Mouse (Mus musculus): ENCODE measurements around the gene Oas1h.
"Not testable (repeated sequence)": the region's sequence is repeated elsewhere in the genome, so short reads cannot be mapped to it uniquely, and the experiment has no call there.

The Oas1h gene

GRCm38 (mm10) chr5:120887413-120887812, 26.2 kb downstream of the Oas1h start, which contains the start of gene Oas1g:
Gene Oas1g, minus strand, starts transcription at chr5:120887613.
- DNase-seq, result not testable (repeated sequence)

GRCm38 (mm10) chr5:120887831-120888230, 26.6 kb downstream of the Oas1h start:
- DNase-seq, result no peak

GRCm38 (mm10) chr5:120888294-120888815, 27.1 kb downstream of the Oas1h start:
- not testable (repeated sequence) for DNase-seq

GRCm38 (mm10) chr5:120890026-120890425, 28.8 kb downstream of the Oas1h start:
- no peak for DNase-seq

GRCm38 (mm10) chr5:120890991-120891390, 29.8 kb downstream of the Oas1h start:
- DNase-seq, result no peak

GRCm38 (mm10) chr5:120891566-120892242, 30.5 kb downstream of the Oas1h start:
- DNase-seq, result not testable (repeated sequence)

GRCm38 (mm10) chr5:120892243-120892660, 31.0 kb downstream of the Oas1h start:
- no peak for DNase-seq

- DNase-seq, result not testable (repeated sequence)
These were observed 32.6 kb downstream of the Oas1h start for GRCm38 (mm10) chr5:120893866-120894265.

GRCm38 (mm10) chr5:120894692-120895091, 33.5 kb downstream of the Oas1h start:
- not testable (repeated sequence) for DNase-seq

GRCm38 (mm10) chr5:120895231-120895900, 34.1 kb downstream of the Oas1h start:
- no peak for DNase-seq

- DNase-seq, result no peak
These were observed 37.1 kb downstream of the Oas1h start for GRCm38 (mm10) chr5:120898307-120898706.

- no peak for DNase-seq
These were observed 37.5 kb downstream of the Oas1h start for GRCm38 (mm10) chr5:120898726-120899125.

GRCm38 (mm10) chr5:120900666-120901065, 39.4 kb downstream of the Oas1h start:
- DNase-seq, result no peak

GRCm38 (mm10) chr5:120902056-120902455, 40.8 kb downstream of the Oas1h start:
- DNase-seq, result no peak

- not testable (repeated sequence) for DNase-seq
These were observed 45.8 kb downstream of the Oas1h start, which contains the start of gene Oas1a for GRCm38 (mm10) chr5:120906791-120907733. Gene Oas1a, minus strand, starts transcription at chr5:120907521.

GRCm38 (mm10) chr5:120908196-120908920, 47.1 kb downstream of the Oas1h start:
- no peak for DNase-seq

GRCm38 (mm10) chr5:120914204-120914603, 53.0 kb downstream of the Oas1h start, which contains the start of gene Oas1d:
Gene Oas1d, plus strand, starts transcription at chr5:120914536.
- DNase-seq, result not testable (repeated sequence)

- not testable (repeated sequence) for DNase-seq
These were observed 58.1 kb downstream of the Oas1h start for GRCm38 (mm10) chr5:120919156-120919935.

- DNase-seq, result no peak
These were observed 59.1 kb downstream of the Oas1h start for GRCm38 (mm10) chr5:120920296-120920695.

Data from kidney, postnatal 14 days (tissue).